Mouse (Mus musculus): ENCODE measurements around the gene Gbf1. TPM values are rescaled to one million over a fixed set of nuclear protein-coding genes. Genes with fewer than 3 reads are reported as not detected.

The Gbf1 gene
- polyA plus RNA-seq, 1 experiment from 2014 or later: 43.0 TPM

GRCm38 (mm10) chr19:46284686-46285085, 132.4 kb downstream of the Gbf1 start:
- Histone ChIP-seq H3K27ac (ENCODE audit: low read length) (no peak overlapping the region), H3K36me3 (ENCODE audit: insufficient read depth, low read length) (peaks cover 59% of the 10 kb centered on the region), H3K4me2 (replicated peaks; ENCODE audit: low read depth, low read length) (no peak overlapping the region), H3K4me3 (ENCODE audit: low read length) (no peak overlapping the region), H3K9ac (replicated peaks; ENCODE audit: low read length) (no peak overlapping the region), H3K4me1 (ENCODE audit: insufficient read depth, low read length) (no peaks in the 10 kb centered on the region), H3K27me3 (ENCODE audit: insufficient read depth, low read length) (no peaks in the 10 kb centered on the region), H3K9me3 (ENCODE audit: low read length) (no peaks in the 10 kb centered on the region)
- ATAC-seq (ENCODE audit: low FRiP score, low TSS enrichment): no peak
- WGBS: 96% methylated on average over 4 of the region's 4 CpGs

GRCm38 (mm10) chr19:46285631-46286030, 133.3 kb downstream of the Gbf1 start:
- no peaks in the 10 kb centered on the region for H3K4me1 ChIP-seq (ENCODE audit: insufficient read depth, low read length)
- 64% methylated on average over 7 of the region's 7 CpGs for WGBS
- peaks cover 50% of the 10 kb centered on the region for H3K36me3 ChIP-seq (ENCODE audit: insufficient read depth, low read length)
- H3K9me3 ChIP-seq (ENCODE audit: low read length): no peaks in the 10 kb centered on the region
- no peak for ATAC-seq (ENCODE audit: low FRiP score, low TSS enrichment)
- H3K9ac ChIP-seq (replicated peaks; ENCODE audit: low read length): no peak overlapping the region
- H3K4me3 ChIP-seq (ENCODE audit: low read length): no peak overlapping the region
- no peaks in the 10 kb centered on the region for H3K27me3 ChIP-seq (ENCODE audit: insufficient read depth, low read length)
- no peak overlapping the region for H3K27ac ChIP-seq (ENCODE audit: low read length)
- H3K4me2 ChIP-seq (replicated peaks; ENCODE audit: low read depth, low read length): no peak overlapping the region

- Histone ChIP-seq H3K4me3 (ENCODE audit: low read length) (no peak overlapping the region), H3K27me3 (ENCODE audit: insufficient read depth, low read length) (no peaks in the 10 kb centered on the region), H3K27ac (ENCODE audit: low read length) (no peak overlapping the region), H3K9me3 (ENCODE audit: low read length) (no peaks in the 10 kb centered on the region), H3K4me1 (ENCODE audit: insufficient read depth, low read length) (no peaks in the 10 kb centered on the region), H3K4me2 (replicated peaks; ENCODE audit: low read depth, low read length) (no peak overlapping the region), H3K36me3 (ENCODE audit: insufficient read depth, low read length) (peaks cover 50% of the 10 kb centered on the region), H3K9ac (replicated peaks; ENCODE audit: low read length) (no peak overlapping the region)
- 86% methylated on average over 6 of the region's 6 CpGs for WGBS
- no peak for ATAC-seq (ENCODE audit: low FRiP score, low TSS enrichment)
These were observed 133.7 kb downstream of the Gbf1 start for GRCm38 (mm10) chr19:46286047-46286446.

- Histone ChIP-seq H3K9ac (replicated peaks; ENCODE audit: low read length) (no peak overlapping the region), H3K4me3 (ENCODE audit: low read length) (no peak overlapping the region), H3K27ac (ENCODE audit: low read length) (no peak overlapping the region), H3K9me3 (ENCODE audit: low read length) (no peaks in the 10 kb centered on the region), H3K4me1 (ENCODE audit: insufficient read depth, low read length) (no peaks in the 10 kb centered on the region), H3K36me3 (ENCODE audit: insufficient read depth, low read length) (peaks cover 41% of the 10 kb centered on the region), H3K27me3 (ENCODE audit: insufficient read depth, low read length) (no peaks in the 10 kb centered on the region), H3K4me2 (replicated peaks; ENCODE audit: low read depth, low read length) (no peak overlapping the region)
- 83% methylated on average over 3 of the region's 3 CpGs for WGBS
- ATAC-seq (ENCODE audit: low FRiP score, low TSS enrichment): no peak
These were observed 134.6 kb downstream of the Gbf1 start for GRCm38 (mm10) chr19:46286926-46287325.

- no peaks in the 10 kb centered on the region for H3K27me3 ChIP-seq (ENCODE audit: insufficient read depth, low read length)
- H3K27ac ChIP-seq (ENCODE audit: low read length): no peak overlapping the region
- H3K4me3 ChIP-seq (ENCODE audit: low read length): no peak overlapping the region
- H3K36me3 ChIP-seq (ENCODE audit: insufficient read depth, low read length): peaks cover 35% of the 10 kb centered on the region
- H3K9ac ChIP-seq (replicated peaks; ENCODE audit: low read length): no peak overlapping the region
- no peak for ATAC-seq (ENCODE audit: low FRiP score, low TSS enrichment)
- H3K9me3 ChIP-seq (ENCODE audit: low read length): no peaks in the 10 kb centered on the region
- 94% methylated on average over 3 of the region's 3 CpGs for WGBS
- H3K4me2 ChIP-seq (replicated peaks; ENCODE audit: low read depth, low read length): no peak overlapping the region
- no peaks in the 10 kb centered on the region for H3K4me1 ChIP-seq (ENCODE audit: insufficient read depth, low read length)
These were observed 135.3 kb downstream of the Gbf1 start for GRCm38 (mm10) chr19:46287566-46287965.

- H3K4me2 ChIP-seq (replicated peaks; ENCODE audit: low read depth, low read length): no peak overlapping the region
- WGBS: 69% methylated on average over 12 of the region's 12 CpGs
- H3K27ac ChIP-seq (ENCODE audit: low read length): no peak overlapping the region
- no peaks in the 10 kb centered on the region for H3K27me3 ChIP-seq (ENCODE audit: insufficient read depth, low read length)
- no peak overlapping the region for H3K9ac ChIP-seq (replicated peaks; ENCODE audit: low read length)
- no peaks in the 10 kb centered on the region for H3K9me3 ChIP-seq (ENCODE audit: low read length)
- H3K36me3 ChIP-seq (ENCODE audit: insufficient read depth, low read length): peaks cover 10% of the 10 kb centered on the region; the same call in 1 of the 2 replicates
- ATAC-seq (ENCODE audit: low FRiP score, low TSS enrichment): no peak
- no peak overlapping the region for H3K4me3 ChIP-seq (ENCODE audit: low read length)
- no peaks in the 10 kb centered on the region for H3K4me1 ChIP-seq (ENCODE audit: insufficient read depth, low read length)
These were observed 138.3 kb downstream of the Gbf1 start for GRCm38 (mm10) chr19:46290535-46291105.

- 62% methylated on average over 4 of the region's 4 CpGs for WGBS
- Histone ChIP-seq H3K27ac (ENCODE audit: low read length) (no peak overlapping the region), H3K9me3 (ENCODE audit: low read length) (no peaks in the 10 kb centered on the region), H3K27me3 (ENCODE audit: insufficient read depth, low read length) (peaks cover 9% of the 10 kb centered on the region), H3K9ac (replicated peaks; ENCODE audit: low read length) (no peak overlapping the region), H3K4me2 (replicated peaks; ENCODE audit: low read depth, low read length) (no peak overlapping the region), H3K4me1 (ENCODE audit: insufficient read depth, low read length) (no peaks in the 10 kb centered on the region), H3K36me3 (ENCODE audit: insufficient read depth, low read length) (no peaks in the 10 kb centered on the region), H3K4me3 (ENCODE audit: low read length) (no peak overlapping the region)
- no peak for ATAC-seq (ENCODE audit: low FRiP score, low TSS enrichment)
These were observed 144.6 kb downstream of the Gbf1 start for GRCm38 (mm10) chr19:46296938-46297337.

GRCm38 (mm10) chr19:46300294-46301045, 148.2 kb downstream of the Gbf1 start:
- H3K9me3 ChIP-seq (ENCODE audit: low read length): no peaks in the 10 kb centered on the region
- H3K4me3 ChIP-seq (ENCODE audit: low read length): no peak overlapping the region
- H3K4me1 ChIP-seq (ENCODE audit: insufficient read depth, low read length): peaks cover 5% of the 10 kb centered on the region
- H3K4me2 ChIP-seq (replicated peaks; ENCODE audit: low read depth, low read length): no peak overlapping the region
- 36% methylated on average over 8 of the region's 8 CpGs for WGBS
- no peak overlapping the region for H3K9ac ChIP-seq (replicated peaks; ENCODE audit: low read length)
- peaks cover 9% of the 10 kb centered on the region for H3K27me3 ChIP-seq (ENCODE audit: insufficient read depth, low read length)
- H3K27ac ChIP-seq (ENCODE audit: low read length): no peak overlapping the region
- no peak for ATAC-seq (ENCODE audit: low FRiP score, low TSS enrichment)
- no peaks in the 10 kb centered on the region for H3K36me3 ChIP-seq (ENCODE audit: insufficient read depth, low read length)

- Histone ChIP-seq H3K4me1 (ENCODE audit: insufficient read depth, low read length) (peaks cover 12% of the 10 kb centered on the region), H3K4me2 (replicated peaks; ENCODE audit: low read depth, low read length) (no peak overlapping the region), H3K36me3 (ENCODE audit: insufficient read depth, low read length) (no peaks in the 10 kb centered on the region), H3K9ac (replicated peaks; ENCODE audit: low read length) (no peak overlapping the region), H3K9me3 (ENCODE audit: low read length) (no peaks in the 10 kb centered on the region), H3K27ac (ENCODE audit: low read length) (no peak overlapping the region), H3K27me3 (ENCODE audit: insufficient read depth, low read length) (peaks cover 9% of the 10 kb centered on the region), H3K4me3 (ENCODE audit: low read length) (no peak overlapping the region)
- 94% methylated on average over 4 of the region's 4 CpGs for WGBS
- ATAC-seq (ENCODE audit: low FRiP score, low TSS enrichment): no peak
These were observed 150.2 kb downstream of the Gbf1 start for GRCm38 (mm10) chr19:46302551-46302950.
